Mouse (Mus musculus) limb, embryonic 14.5 days (tissue): ENCODE results near the gene Spata45. TPM values are rescaled to one million over a fixed set of nuclear protein-coding genes. Genes with fewer than 3 reads are reported as not detected.

Experiments used
- ATAC-seq: fragments of 200-750 bp; cut with Nextera tagmentation; 2 replicates; pipeline ENCODE4 v1.8.0; 2017; ENCODE audit warnings: low read depth, moderate number of reproducible peaks, moderate TSS enrichment; ENCODE audit not compliant: low FRiP score
- DNase-seq: peaks from one replicate; pipeline ENCODE4 v3.0.0-alpha.2; 2015; ENCODE audit warnings: low spot score
- H3K27ac ChIP-seq: fragments of 300-500 bp; sonication (generic); replicated peaks from 2 replicates; pipeline ENCODE4 v1.5.1; 2014; ENCODE audit warnings: low read depth, mild to moderate bottlenecking, low read length, moderate library complexity, mixed read lengths
- H3K27me3 ChIP-seq: fragments of 300-500 bp; sonication (generic); 2 replicates; pipeline ENCODE4 v1.6.1; 2014; ENCODE audit warnings: low read length, mixed read lengths; ENCODE audit not compliant: control insufficient read depth, insufficient read depth
- H3K36me3 ChIP-seq: fragments of 300-500 bp; sonication (generic); 2 replicates; pipeline ENCODE4 v1.6.1; 2014; ENCODE audit warnings: mild to moderate bottlenecking, low read length, moderate library complexity, mixed read lengths; ENCODE audit not compliant: control insufficient read depth, insufficient read depth
- H3K4me1 ChIP-seq: fragments of 300-500 bp; sonication (generic); 2 replicates; pipeline ENCODE4 v1.6.1; 2014; ENCODE audit warnings: antibody characterized with exemption, low read length, mixed read lengths; ENCODE audit not compliant: control insufficient read depth, insufficient read depth
- H3K4me2 ChIP-seq: fragments of 300-500 bp; sonication (generic); replicated peaks from 2 replicates; pipeline ENCODE4 v1.6.1; 2014; ENCODE audit warnings: low read depth, mild to moderate bottlenecking, low read length, moderate library complexity; ENCODE audit not compliant: severe bottlenecking
- H3K4me3 ChIP-seq: fragments of 300-500 bp; sonication (generic); replicated peaks from 2 replicates; pipeline ENCODE4 v1.5.1; 2014; ENCODE audit warnings: low read length
- H3K9ac ChIP-seq: fragments of 300-500 bp; sonication (generic); 2 replicates; pipeline ENCODE4 v1.6.1; 2014; ENCODE audit warnings: mild to moderate bottlenecking, low read depth, low read length, moderate library complexity; ENCODE audit not compliant: severe bottlenecking
- H3K9me3 ChIP-seq: fragments of 300-500 bp; sonication (generic); 2 replicates; pipeline ENCODE4 v1.6.1; 2016; ENCODE audit warnings: low read length; ENCODE audit not compliant: control insufficient read depth
- POLR2A ChIP-seq: fragments of 200-500 bp; IDR thresholded peaks from 2 replicates; pipeline ENCODE4 v1.8.0; 2012; ENCODE audit warnings: inconsistent platforms, mild to moderate bottlenecking, moderate library complexity, borderline replicate concordance; ENCODE audit not compliant: insufficient read depth, insufficient read length; ENCODE audit errors: extremely low read depth
- WGBS: fragments of 180-500 bp; shearing (Covaris S2); extraction: QIAGEN DNeasy Blood & Tissue Kit; methylation state at CpG from one replicate; pipeline ENCODE4 v1.1.7; 2014; 5-methylcytosine and 5-hydroxymethylcytosine counted together
- polyA plus RNA-seq, 2 experiments: library from polyadenylated mRNA; depleted of rRNA in 1 of 2; stranded (reverse) in 1 of 2; unstranded in 1 of 2; fragments of >200 nt; fragmentation: Nextera tagmentation in 1 of 2; extraction: Ambion mirVana in 1 of 2; gene quantifications; 2 replicates each; pipeline versions ENCODE4 v1.2.1 to v1.2.3; 2012 to 2014

The Spata45 gene
- polyA plus RNA-seq, 2 experiments: not detected

DNA sequence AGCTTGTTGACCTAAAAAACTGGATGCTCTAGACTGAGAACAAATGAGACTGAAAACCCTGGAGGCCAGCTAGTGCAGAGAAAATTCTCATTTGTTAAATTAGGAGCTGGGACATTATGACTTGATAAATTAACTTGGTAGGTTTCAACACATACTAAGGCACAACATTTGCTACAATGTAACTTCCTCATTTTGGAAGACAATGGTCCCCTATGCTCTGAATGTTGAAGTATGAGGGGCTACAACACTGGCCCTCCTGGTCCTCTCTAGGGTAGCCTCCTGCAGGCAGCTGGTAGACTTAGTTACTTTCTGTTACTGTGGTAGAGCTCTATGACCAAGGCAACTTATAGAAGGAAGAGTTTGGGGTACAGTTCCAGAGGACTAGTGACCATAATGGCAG is 4.9 kb downstream of the Spata45 start:
- TF ChIP-seq POLR2A: no peak
- Histone ChIP-seq H3K4me2 (no peak overlapping the region), H3K27me3 (no peaks in the 10 kb centered on the region), H3K4me1 (no peaks in the 10 kb centered on the region), H3K27ac (no peak overlapping the region), H3K36me3 (no peaks in the 10 kb centered on the region), H3K9ac (no peak overlapping the region), H3K4me3 (no peak overlapping the region), H3K9me3 (no peaks in the 10 kb centered on the region)
- DNase-seq (no peak), ATAC-seq (no peak)

DNA sequence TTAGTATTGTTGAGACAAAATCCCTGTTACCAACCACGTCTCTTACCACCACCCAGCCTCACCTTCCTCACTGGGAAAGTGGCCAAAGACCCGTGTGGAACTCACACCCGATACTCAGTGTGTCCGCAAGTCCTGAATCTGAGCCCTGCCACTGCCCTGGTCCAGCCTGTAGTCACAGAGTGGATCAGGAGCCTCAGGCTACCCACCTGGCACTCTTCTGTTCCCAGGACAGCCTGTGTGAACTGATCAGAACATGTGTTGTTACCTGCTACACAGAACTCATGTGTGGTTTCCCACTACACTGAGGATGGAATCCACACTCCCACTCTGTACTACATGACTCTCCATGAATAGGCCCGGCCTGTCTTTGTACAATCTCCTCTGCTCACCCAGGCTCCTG is 5.7 kb downstream of the Spata45 start:
- Histone ChIP-seq H3K36me3 (no peaks in the 10 kb centered on the region), H3K4me3 (no peak overlapping the region), H3K27me3 (no peaks in the 10 kb centered on the region), H3K4me2 (no peak overlapping the region), H3K9ac (no peak overlapping the region), H3K9me3 (no peaks in the 10 kb centered on the region), H3K27ac (no peak overlapping the region), H3K4me1 (no peaks in the 10 kb centered on the region)
- no peak for ATAC-seq
- no peak for DNase-seq
- 83% methylated on average over 5 of the region's 5 CpGs for WGBS
- TF ChIP-seq POLR2A: no peak

DNA sequence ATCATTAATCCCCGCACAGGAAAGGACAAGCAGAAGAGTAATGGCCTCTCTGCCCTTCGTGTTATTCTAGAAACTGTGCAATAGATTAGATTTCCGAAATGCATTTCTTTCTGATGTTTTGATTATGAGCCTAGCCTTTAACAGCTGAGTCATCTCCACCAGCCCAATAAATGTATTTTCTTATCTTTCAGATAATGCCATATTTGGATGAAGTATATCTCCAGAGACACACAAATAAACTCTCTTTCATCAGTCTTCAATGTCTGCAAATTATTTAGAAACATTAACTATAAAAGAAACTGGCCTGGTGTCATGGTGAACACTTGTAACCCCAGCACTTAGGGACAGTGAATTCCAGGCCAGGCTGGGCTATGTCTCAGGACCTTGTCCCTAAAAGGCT is 6.2 kb downstream of the Spata45 start:
- no peaks in the 10 kb centered on the region for H3K9me3 ChIP-seq
- H3K4me2 ChIP-seq: no peak overlapping the region
- H3K36me3 ChIP-seq: no peaks in the 10 kb centered on the region
- no peak for TF ChIP-seq POLR2A
- no peak overlapping the region for H3K27ac ChIP-seq
- no peak for ATAC-seq
- H3K9ac ChIP-seq: no peak overlapping the region
- DNase-seq: no peak
- H3K27me3 ChIP-seq: no peaks in the 10 kb centered on the region
- no peaks in the 10 kb centered on the region for H3K4me1 ChIP-seq
- 81% methylated on average over 3 of the region's 3 CpGs for WGBS
- no peak overlapping the region for H3K4me3 ChIP-seq

DNA sequence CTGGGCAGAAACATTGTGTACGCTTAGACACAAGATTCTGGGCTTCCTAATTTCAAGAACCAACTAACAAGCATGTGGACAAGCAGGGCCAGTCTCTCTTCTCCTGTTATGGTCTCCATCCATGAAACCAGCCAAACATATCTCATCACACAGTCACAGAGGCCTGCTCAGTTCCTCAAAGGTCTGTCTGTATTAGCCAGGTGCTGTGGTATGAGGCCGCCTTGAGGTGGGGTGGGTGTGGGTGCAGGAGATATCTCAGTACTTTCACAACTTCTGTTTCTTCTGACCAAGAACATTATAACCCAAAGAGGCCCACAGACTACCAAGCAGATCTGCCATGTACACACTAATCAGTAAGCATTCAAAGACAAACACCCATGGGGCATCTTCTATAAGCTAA is 8.8 kb downstream of the Spata45 start:
- WGBS: 97% methylated on average over 2 of the region's 2 CpGs
- Histone ChIP-seq H3K4me3 (no peak overlapping the region), H3K36me3 (no peaks in the 10 kb centered on the region), H3K4me2 (no peak overlapping the region), H3K9ac (no peak overlapping the region), H3K4me1 (no peaks in the 10 kb centered on the region), H3K9me3 (no peaks in the 10 kb centered on the region), H3K27me3 (no peaks in the 10 kb centered on the region), H3K27ac (no peak overlapping the region)
- ATAC-seq (no peak), DNase-seq (no peak)
- no peak for TF ChIP-seq POLR2A

DNA sequence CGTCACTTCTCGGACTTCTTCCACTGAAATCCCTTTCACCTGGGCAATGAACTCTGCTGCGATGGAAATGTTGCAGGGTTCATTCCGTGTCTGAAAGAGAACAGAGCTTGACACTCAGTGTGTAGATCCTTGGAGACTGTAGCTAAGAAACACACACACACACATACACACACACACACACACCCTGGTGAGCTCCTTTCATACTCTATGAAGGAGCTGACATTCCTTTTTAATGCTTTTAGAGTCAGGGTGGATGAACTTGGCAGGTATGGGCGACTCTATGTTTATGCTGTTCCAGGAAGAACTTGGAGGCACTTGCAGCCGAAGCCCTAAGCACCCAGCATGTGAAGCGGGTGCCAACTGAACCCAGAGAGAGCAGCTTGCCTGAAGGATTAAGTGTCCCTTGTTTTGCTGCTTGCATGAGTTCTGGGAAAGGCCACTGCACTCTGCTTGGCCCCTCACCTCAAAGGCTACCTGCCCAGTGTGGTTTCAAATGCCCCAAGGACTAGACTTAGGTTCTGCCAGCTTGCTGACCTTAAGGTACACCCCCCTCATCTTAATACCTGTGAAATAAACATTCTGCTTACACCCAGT is 9.9 kb downstream of the Spata45 start:
- 75% methylated on average over 7 of the region's 7 CpGs for WGBS
- no peaks in the 10 kb centered on the region for H3K4me1 ChIP-seq
- ATAC-seq (no peak), DNase-seq (no peak)
- no peak overlapping the region for H3K4me2 ChIP-seq
- H3K27ac ChIP-seq: no peak overlapping the region
- TF ChIP-seq POLR2A: no peak
- H3K9ac ChIP-seq: no peak overlapping the region
- H3K9me3 ChIP-seq: no peaks in the 10 kb centered on the region
- no peaks in the 10 kb centered on the region for H3K36me3 ChIP-seq
- H3K27me3 ChIP-seq: no peaks in the 10 kb centered on the region
- no peak overlapping the region for H3K4me3 ChIP-seq

DNA sequence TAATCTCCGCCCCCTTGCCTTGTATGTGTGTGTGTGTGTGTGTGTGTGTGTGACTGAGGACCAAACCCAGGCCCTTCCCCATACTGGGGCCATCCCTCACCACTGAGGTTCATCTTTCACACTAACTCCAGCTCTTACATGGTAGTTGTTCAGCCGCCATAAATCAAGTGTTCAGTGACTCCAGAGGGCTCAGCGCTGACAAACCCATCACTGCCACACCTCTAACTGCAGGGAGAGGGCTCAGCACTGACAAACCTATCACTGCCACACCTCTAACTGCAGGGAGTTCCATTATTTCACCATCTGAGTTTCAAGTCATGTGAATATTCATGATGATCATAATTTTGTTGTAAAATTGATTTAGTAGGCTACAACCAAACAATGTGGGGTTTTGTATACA is 17.1 kb downstream of the Spata45 start:
- H3K4me1 ChIP-seq: no peaks in the 10 kb centered on the region
- no peak overlapping the region for H3K4me2 ChIP-seq
- H3K9ac ChIP-seq: no peak overlapping the region
- peaks cover 7% of the 10 kb centered on the region; the same call in 1 of the 2 replicates for H3K36me3 ChIP-seq
- no peak for TF ChIP-seq POLR2A
- no peak overlapping the region for H3K27ac ChIP-seq
- H3K4me3 ChIP-seq: no peak overlapping the region
- no peaks in the 10 kb centered on the region for H3K9me3 ChIP-seq
- 70% methylated on average over 3 of the region's 3 CpGs for WGBS
- DNase-seq: no peak
- no peaks in the 10 kb centered on the region for H3K27me3 ChIP-seq
- ATAC-seq: no peak
